Mouse (Mus musculus): ENCODE measurements around the gene Gm44503. TPM values are rescaled to one million over a fixed set of nuclear protein-coding genes. Genes with fewer than 3 reads are reported as not detected.

The Gm44503 gene
- polyA plus RNA-seq, 1 experiment from 2014 or later: not detected

DNA sequence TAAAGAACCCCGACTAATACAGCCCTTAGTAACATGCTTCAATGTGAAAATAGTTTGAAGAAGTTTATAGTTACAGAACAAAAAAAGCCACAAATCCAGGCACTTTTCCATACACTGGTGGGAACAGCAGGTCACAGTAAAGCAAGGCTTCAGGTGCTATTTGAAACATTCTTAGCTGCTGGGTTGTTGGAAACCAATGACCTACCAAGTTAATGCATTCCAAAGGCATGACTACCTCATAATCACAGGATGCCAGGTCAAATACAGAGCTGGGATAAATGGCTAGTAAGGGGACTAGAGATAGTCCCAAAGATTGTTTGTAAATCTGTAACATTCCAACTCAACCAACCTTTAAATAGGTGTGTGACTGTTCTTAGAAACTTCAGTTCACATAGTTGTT, 16.6 kb downstream of the Gm44503 start:
- 84% methylated on average over 1 of the region's 1 CpGs for WGBS
- H3K27me3 ChIP-seq (ENCODE audit: control insufficient read depth, insufficient read depth, low read length): no peaks in the 10 kb centered on the region
- no peak overlapping the region for H3K4me2 ChIP-seq (ENCODE audit: low read length)
- no peak overlapping the region for H3K27ac ChIP-seq (replicated peaks in 1 of 2; ENCODE audit: control insufficient read depth in 1 of 2, insufficient read depth in 1 of 2, low read depth in 2 of 2, low read length in 2 of 2)
- no peak overlapping the region for H3K4me3 ChIP-seq (ENCODE audit: control insufficient read depth in 1 of 2, insufficient read depth in 1 of 2, low read depth in 1 of 2, low read length in 2 of 2)
- H3K9ac ChIP-seq (ENCODE audit: low read length): no peak overlapping the region
- no peaks in the 10 kb centered on the region for H3K4me1 ChIP-seq (ENCODE audit: control insufficient read depth in 2 of 2, insufficient read depth in 2 of 2, low read length in 2 of 2)
- no peak for ATAC-seq (ENCODE audit: insufficient number of reproducible peaks, insufficient read depth, low FRiP score, low read depth)
- H3K36me3 ChIP-seq (ENCODE audit: control insufficient read depth, insufficient read depth, low read length): no peaks in the 10 kb centered on the region
- H3K9me3 ChIP-seq (ENCODE audit: control insufficient read depth, low read length): no peaks in the 10 kb centered on the region

DNA sequence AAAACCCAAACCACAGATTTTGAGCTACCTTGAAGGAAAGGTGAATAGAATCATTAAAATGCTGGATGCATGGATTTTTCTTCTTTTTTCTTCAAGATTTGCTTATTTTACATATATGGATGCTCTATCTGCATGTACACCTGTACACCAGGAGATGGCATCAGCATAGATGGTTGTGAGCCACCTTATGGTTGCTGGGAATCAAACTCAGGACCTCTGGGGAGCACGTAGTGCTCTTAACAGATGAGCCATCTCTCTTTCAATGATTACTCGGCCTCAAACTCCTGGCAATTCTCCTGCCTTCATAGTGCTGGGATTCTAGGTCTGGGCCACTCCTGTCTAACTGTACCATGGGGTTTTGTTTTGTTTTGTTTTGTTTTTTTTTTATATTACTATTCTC, 24.4 kb downstream of the Gm44503 start:
- H3K36me3 ChIP-seq (ENCODE audit: control insufficient read depth, insufficient read depth, low read length): no peaks in the 10 kb centered on the region
- H3K4me2 ChIP-seq (ENCODE audit: low read length): no peak overlapping the region
- no peaks in the 10 kb centered on the region for H3K9me3 ChIP-seq (ENCODE audit: control insufficient read depth, low read length)
- H3K27ac ChIP-seq (replicated peaks in 1 of 2; ENCODE audit: control insufficient read depth in 1 of 2, insufficient read depth in 1 of 2, low read depth in 2 of 2, low read length in 2 of 2): no peak overlapping the region
- H3K4me1 ChIP-seq (ENCODE audit: control insufficient read depth in 2 of 2, insufficient read depth in 2 of 2, low read length in 2 of 2): peaks cover 0 to 12% of the 10 kb centered on the region in 2 experiments; a peak in 2 of 4 replicates
- no peak overlapping the region for H3K9ac ChIP-seq (ENCODE audit: low read length)
- H3K27me3 ChIP-seq (ENCODE audit: control insufficient read depth, insufficient read depth, low read length): no peaks in the 10 kb centered on the region
- no peak overlapping the region for H3K4me3 ChIP-seq (ENCODE audit: control insufficient read depth in 1 of 2, insufficient read depth in 1 of 2, low read depth in 1 of 2, low read length in 2 of 2)
- 74% methylated on average over 2 of the region's 2 CpGs for WGBS
- no peak for ATAC-seq (ENCODE audit: insufficient number of reproducible peaks, insufficient read depth, low FRiP score, low read depth)

DNA sequence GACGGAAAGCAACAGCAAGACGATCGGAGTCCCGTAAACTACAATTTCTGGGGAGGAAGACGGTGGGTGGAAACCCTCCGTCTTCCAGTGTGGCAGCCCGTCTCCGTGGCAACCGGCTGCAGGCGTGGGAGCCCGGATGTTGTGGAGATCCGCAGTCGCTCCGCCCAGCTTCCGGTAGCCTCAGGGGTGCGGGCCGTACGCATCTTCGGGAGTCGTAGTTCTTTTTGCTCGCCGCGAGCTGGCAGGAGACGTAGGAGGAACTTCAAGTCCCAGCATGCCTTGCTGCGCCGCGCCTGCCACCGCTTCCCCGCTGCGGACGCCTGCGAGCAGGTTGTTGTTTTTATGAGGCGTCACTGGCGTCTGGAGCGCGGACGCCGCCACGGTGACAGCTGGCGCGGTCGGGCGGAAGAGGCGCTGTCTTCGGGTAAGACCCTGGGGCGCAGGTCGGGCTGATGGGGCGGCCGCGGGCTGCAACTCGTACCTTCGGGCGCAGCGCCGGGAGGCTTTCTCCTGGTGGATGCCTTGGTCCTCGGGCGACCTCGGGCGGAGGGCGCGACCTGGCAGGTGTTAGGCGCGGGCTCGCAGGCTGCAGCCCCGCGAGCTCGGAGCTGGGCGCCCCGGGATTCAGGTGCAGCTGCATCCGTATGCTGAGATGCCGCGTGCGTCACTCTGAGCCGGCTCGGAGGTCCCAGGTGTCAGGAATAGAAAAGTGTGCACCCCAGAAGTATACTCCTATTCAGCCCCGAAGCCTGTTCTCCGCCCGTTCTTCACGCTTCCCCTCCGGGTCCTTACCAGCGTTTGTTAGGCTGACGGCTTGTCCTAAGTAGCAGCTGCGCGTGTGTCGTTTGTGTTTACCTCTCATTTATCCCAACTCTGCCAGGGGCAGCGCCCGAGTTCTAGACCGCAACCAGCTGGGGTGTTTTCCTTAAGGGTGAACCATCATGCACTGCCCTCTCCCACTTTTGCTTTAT, 26.9 kb downstream of the Gm44503 start, which contains the start of the genes Ccpg1os and Ccpg1:
TSS of gene Ccpg1os (minus strand) at position 133 of the 971 bp plus-strand sequence.
TSS of gene Ccpg1 (plus strand) at position 180 of the 971 bp plus-strand sequence.
- no peak within 1 kb of the TSS for H3K27ac ChIP-seq (replicated peaks in 1 of 2; ENCODE audit: control insufficient read depth in 1 of 2, insufficient read depth in 1 of 2, low read depth in 2 of 2, low read length in 2 of 2)
- WGBS: under 1% methylated on average over 88 of the region's 88 CpGs

DNA sequence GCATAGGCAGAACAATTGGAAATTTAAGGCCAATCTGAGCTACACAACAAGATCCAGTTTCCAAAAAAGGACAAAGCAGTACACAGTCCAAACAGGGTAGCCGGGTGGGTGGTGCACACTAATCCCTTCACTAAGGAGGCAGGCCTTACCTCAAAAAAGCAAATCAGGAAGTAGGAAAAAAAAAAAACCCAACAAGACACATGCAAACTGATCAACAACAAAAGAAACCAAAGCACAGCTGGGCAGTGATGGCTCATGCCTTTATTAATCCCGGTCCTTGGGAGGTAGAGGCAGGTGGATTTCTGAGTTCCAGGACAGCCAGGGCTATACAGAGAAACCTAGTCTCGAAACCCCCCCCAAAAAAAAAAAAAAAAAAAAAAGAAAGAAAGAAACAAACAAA, 29.1 kb downstream of the Gm44503 start:
- Histone ChIP-seq H3K27me3 (ENCODE audit: control insufficient read depth, insufficient read depth, low read length) (no peaks in the 10 kb centered on the region), H3K27ac (replicated peaks in 1 of 2; ENCODE audit: control insufficient read depth in 1 of 2, insufficient read depth in 1 of 2, low read depth in 2 of 2, low read length in 2 of 2) (no peak overlapping the region), H3K4me3 (ENCODE audit: control insufficient read depth in 1 of 2, insufficient read depth in 1 of 2, low read depth in 1 of 2, low read length in 2 of 2) (no peak overlapping the region), H3K9ac (ENCODE audit: low read length) (no peak overlapping the region), H3K4me1 (ENCODE audit: control insufficient read depth in 2 of 2, insufficient read depth in 2 of 2, low read length in 2 of 2) (peaks cover 0 to 12% of the 10 kb centered on the region in 2 experiments; a peak in 2 of 4 replicates), H3K36me3 (ENCODE audit: control insufficient read depth, insufficient read depth, low read length) (no peaks in the 10 kb centered on the region), H3K9me3 (ENCODE audit: control insufficient read depth, low read length) (no peaks in the 10 kb centered on the region), H3K4me2 (ENCODE audit: low read length) (no peak overlapping the region)
- WGBS: 64% methylated on average over 3 of the region's 3 CpGs
- no peak for ATAC-seq (ENCODE audit: insufficient number of reproducible peaks, insufficient read depth, low FRiP score, low read depth)

More for the DNA sequence above, 26.9 kb downstream of the Gm44503 start, which contains the start of the genes Ccpg1os and Ccpg1:
- Histone ChIP-seq H3K4me3 (ENCODE audit: control insufficient read depth in 1 of 2, insufficient read depth in 1 of 2, low read depth in 1 of 2, low read length in 2 of 2) (peak within 1 kb of the TSS; percentile 78 to 96), H3K9ac (ENCODE audit: low read length) (peak within 1 kb of the TSS; percentile 83), H3K9me3 (ENCODE audit: control insufficient read depth, low read length) (no peaks in the 10 kb centered on the region), H3K36me3 (ENCODE audit: control insufficient read depth, insufficient read depth, low read length) (no peaks in the 10 kb centered on the region), H3K4me2 (ENCODE audit: low read length) (peak within 1 kb of the TSS; percentile 93), H3K27me3 (ENCODE audit: control insufficient read depth, insufficient read depth, low read length) (no peaks in the 10 kb centered on the region), H3K4me1 (ENCODE audit: control insufficient read depth in 2 of 2, insufficient read depth in 2 of 2, low read length in 2 of 2) (peaks cover 0 to 12% of the 10 kb centered on the region in 2 experiments; a peak in 2 of 4 replicates)
- ATAC-seq (ENCODE audit: insufficient number of reproducible peaks, insufficient read depth, low FRiP score, low read depth): peak; percentile 99

GRCm38 (mm10) chr9:72988706-72989105, 30.1 kb downstream of the Gm44503 start:
- Histone ChIP-seq H3K4me3 (ENCODE audit: control insufficient read depth in 1 of 2, insufficient read depth in 1 of 2, low read depth in 1 of 2, low read length in 2 of 2) (no peak overlapping the region), H3K27ac (replicated peaks in 1 of 2; ENCODE audit: control insufficient read depth in 1 of 2, insufficient read depth in 1 of 2, low read depth in 2 of 2, low read length in 2 of 2) (no peak overlapping the region), H3K36me3 (ENCODE audit: control insufficient read depth, insufficient read depth, low read length) (no peaks in the 10 kb centered on the region), H3K4me1 (ENCODE audit: control insufficient read depth in 2 of 2, insufficient read depth in 2 of 2, low read length in 2 of 2) (peaks cover 0 to 12% of the 10 kb centered on the region in 2 experiments; a peak in 2 of 4 replicates), H3K4me2 (ENCODE audit: low read length) (no peak overlapping the region), H3K9ac (ENCODE audit: low read length) (no peak overlapping the region), H3K27me3 (ENCODE audit: control insufficient read depth, insufficient read depth, low read length) (no peaks in the 10 kb centered on the region), H3K9me3 (ENCODE audit: control insufficient read depth, low read length) (no peaks in the 10 kb centered on the region)
- 75% methylated on average over 5 of the region's 5 CpGs for WGBS
- no peak for ATAC-seq (ENCODE audit: insufficient number of reproducible peaks, insufficient read depth, low FRiP score, low read depth)

GRCm38 (mm10) chr9:72991420-72991819, 32.8 kb downstream of the Gm44503 start:
- H3K9me3 ChIP-seq (ENCODE audit: control insufficient read depth, low read length): no peaks in the 10 kb centered on the region
- WGBS: 86% methylated on average over 2 of the region's 2 CpGs
- no peak overlapping the region for H3K9ac ChIP-seq (ENCODE audit: low read length)
- no peak overlapping the region for H3K4me3 ChIP-seq (ENCODE audit: control insufficient read depth in 1 of 2, insufficient read depth in 1 of 2, low read depth in 1 of 2, low read length in 2 of 2)
- no peak overlapping the region for H3K4me2 ChIP-seq (ENCODE audit: low read length)
- H3K27me3 ChIP-seq (ENCODE audit: control insufficient read depth, insufficient read depth, low read length): no peaks in the 10 kb centered on the region
- no peak for ATAC-seq (ENCODE audit: insufficient number of reproducible peaks, insufficient read depth, low FRiP score, low read depth)
- H3K27ac ChIP-seq (replicated peaks in 1 of 2; ENCODE audit: control insufficient read depth in 1 of 2, insufficient read depth in 1 of 2, low read depth in 2 of 2, low read length in 2 of 2): no peak overlapping the region
- 0 out of 4 replicates have a peak, but pooled peaks cover 0 to under 1% of the 10 kb centered on the region in 2 experiments for H3K4me1 ChIP-seq (ENCODE audit: control insufficient read depth in 2 of 2, insufficient read depth in 2 of 2, low read length in 2 of 2)
- H3K36me3 ChIP-seq (ENCODE audit: control insufficient read depth, insufficient read depth, low read length): no peaks in the 10 kb centered on the region

DNA sequence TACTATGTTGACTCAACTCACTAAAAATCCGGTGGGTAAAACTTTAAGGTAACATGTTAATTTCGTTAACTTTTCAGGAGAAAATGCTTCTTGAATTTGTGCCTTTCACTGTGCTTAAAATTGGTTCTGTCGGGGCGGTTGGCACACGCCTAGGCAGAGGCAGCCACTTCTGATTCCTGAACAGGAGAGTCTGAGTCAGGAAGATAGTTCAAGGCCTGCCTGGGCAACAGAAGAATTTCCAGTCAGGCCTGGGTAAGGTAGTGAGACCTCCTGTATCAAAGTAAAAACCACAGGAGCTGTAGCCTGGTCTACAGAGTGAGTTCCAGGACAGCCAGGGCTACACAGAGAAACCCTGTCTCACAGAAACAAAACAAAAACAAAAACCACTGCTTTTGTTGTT, 33.9 kb downstream of the Gm44503 start:
- H3K9ac ChIP-seq (ENCODE audit: low read length): no peak overlapping the region
- H3K27me3 ChIP-seq (ENCODE audit: control insufficient read depth, insufficient read depth, low read length): no peaks in the 10 kb centered on the region
- H3K4me3 ChIP-seq (ENCODE audit: control insufficient read depth in 1 of 2, insufficient read depth in 1 of 2, low read depth in 1 of 2, low read length in 2 of 2): no peak overlapping the region
- no peak for ATAC-seq (ENCODE audit: insufficient number of reproducible peaks, insufficient read depth, low FRiP score, low read depth)
- H3K27ac ChIP-seq (replicated peaks in 1 of 2; ENCODE audit: control insufficient read depth in 1 of 2, insufficient read depth in 1 of 2, low read depth in 2 of 2, low read length in 2 of 2): no peak overlapping the region
- WGBS: 86% methylated on average over 5 of the region's 5 CpGs
- no peak overlapping the region for H3K4me2 ChIP-seq (ENCODE audit: low read length)
- H3K4me1 ChIP-seq (ENCODE audit: control insufficient read depth in 2 of 2, insufficient read depth in 2 of 2, low read length in 2 of 2): no peaks in the 10 kb centered on the region
- H3K36me3 ChIP-seq (ENCODE audit: control insufficient read depth, insufficient read depth, low read length): no peaks in the 10 kb centered on the region
- H3K9me3 ChIP-seq (ENCODE audit: control insufficient read depth, low read length): no peaks in the 10 kb centered on the region

Data from heart, embryonic 14.5 days (tissue).